Mouse (Mus musculus): Measurements from ENCODE around the gene Raph1.
A peak's percentile ranks its signal among the peaks of the same experiment; 100 is the strongest.

Raph1 gene

GRCm38 (mm10) chr1:60566631-60567311 is at the start of gene Raph1:
TSS of gene Raph1 (minus strand) at chr1:60567104.
- peak; percentile 86 to 93 for DNase-seq

- no peak for DNase-seq
Observed at GRCm38 (mm10) chr1:60615703-60616102, 48.8 kb upstream of the Raph1 start.

- no peak for DNase-seq
Observed at GRCm38 (mm10) chr1:60614902-60615301, 48.0 kb upstream of the Raph1 start.

GRCm38 (mm10) chr1:60611968-60612367 is 45.1 kb upstream of the Raph1 start:
- DNase-seq = no peak

- no peak for DNase-seq
Observed at GRCm38 (mm10) chr1:60610631-60611030, 43.7 kb upstream of the Raph1 start.

- peak in 1 of 2 experiments; percentile 13 for DNase-seq
Observed at GRCm38 (mm10) chr1:60609011-60609775, 42.3 kb upstream of the Raph1 start.

- no peak for DNase-seq
Observed at GRCm38 (mm10) chr1:60604481-60605021, 37.6 kb upstream of the Raph1 start.

GRCm38 (mm10) chr1:60600682-60601081 is 33.8 kb upstream of the Raph1 start:
- DNase-seq = no peak

- no peak for DNase-seq
Observed at GRCm38 (mm10) chr1:60599926-60600325, 33.0 kb upstream of the Raph1 start.

- DNase-seq = no peak
Observed at GRCm38 (mm10) chr1:60599013-60599701, 32.3 kb upstream of the Raph1 start.

GRCm38 (mm10) chr1:60596386-60597320 is 29.7 kb upstream of the Raph1 start:
- no peak for DNase-seq

- DNase-seq = no peak
Observed at GRCm38 (mm10) chr1:60593101-60593500, 26.2 kb upstream of the Raph1 start.

GRCm38 (mm10) chr1:60588887-60589629 is 22.2 kb upstream of the Raph1 start:
- no peak for DNase-seq

- no peak for DNase-seq
Observed at GRCm38 (mm10) chr1:60580990-60581389, 14.1 kb upstream of the Raph1 start.

GRCm38 (mm10) chr1:60579886-60580285 is 13.0 kb upstream of the Raph1 start:
- no peak for DNase-seq

GRCm38 (mm10) chr1:60572699-60573098 is 5.8 kb upstream of the Raph1 start:
- DNase-seq = no peak

GRCm38 (mm10) chr1:60569741-60570140 is 2.8 kb upstream of the Raph1 start:
- DNase-seq = no peak

GRCm38 (mm10) chr1:60569210-60569609 is 2.3 kb upstream of the Raph1 start:
- no peak for DNase-seq

GRCm38 (mm10) chr1:60567321-60567720 is 417 bp upstream of the Raph1 start:
- DNase-seq = no peak

- DNase-seq = no peak
Observed at GRCm38 (mm10) chr1:60565931-60566630, 823 bp downstream of the Raph1 start.

Data from kidney, postnatal 4 days (tissue).